Mouse (Mus musculus): Measurements from ENCODE around the gene Gm15217.

- TF ChIP-seq GATA1 (IDR thresholded peaks at IDR 0.05; ENCODE audit: low read length) (no peak), TAL1 (IDR thresholded peaks at IDR 0.05; ENCODE audit: low read length) (no peak)
Observed at GRCm38 (mm10) chr14:46419269-46419668, 40.1 kb downstream of the Gm15217 start.

All from erythroblast, embryonic 14.5 days (primary cell).